Mouse (Mus musculus) naive thymus-derived CD4-positive, alpha-beta T cell, adult 2 months (primary cell): ENCODE measurements at regions not wholly inside any gene's neighbourhood (a gene's known extent, or its start where the extent isn't known, plus 50 kb on each side); places are given as distances from the start of the nearest gene placed in this dataset.

ENCODE experiments used
- DNase-seq: peaks from one replicate; pipeline ENCODE4 v3.0.0-alpha.2; 2011; ENCODE audit warnings: low read depth

DNA sequence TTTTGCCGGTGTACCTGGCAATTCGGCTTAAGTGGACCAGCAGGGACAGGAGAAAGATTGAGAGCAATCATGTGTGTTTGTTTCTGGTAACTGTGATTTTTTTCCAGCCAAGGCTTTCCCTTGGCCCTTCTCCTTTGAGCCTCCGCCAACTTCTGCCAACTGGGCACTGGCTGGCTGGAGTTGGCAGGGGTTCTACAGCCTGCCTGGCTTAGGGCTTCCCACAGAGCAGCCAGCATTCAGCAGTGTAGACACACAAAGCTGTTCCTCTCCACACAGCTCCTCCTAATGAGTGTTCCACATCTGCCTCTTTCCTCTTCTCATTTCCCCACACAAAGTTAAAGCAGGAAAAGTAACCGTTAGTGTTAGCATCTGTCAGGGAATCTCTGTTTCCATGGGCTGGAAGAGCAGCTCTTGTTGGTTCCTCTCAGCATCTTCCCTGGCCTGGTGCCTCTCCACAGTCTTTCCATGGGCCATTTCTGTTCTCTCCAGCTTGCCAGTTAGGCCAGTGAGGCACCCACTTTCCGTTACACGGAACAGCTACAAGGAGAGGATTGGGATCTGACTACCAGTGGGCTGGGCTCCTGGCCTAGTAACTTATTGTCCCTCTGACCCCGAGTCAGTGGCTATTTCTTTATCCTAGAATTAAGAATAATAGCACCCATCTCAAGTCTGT is 68.0 kb upstream of the Rbm24 start:
- DNase-seq: no peak

DNA sequence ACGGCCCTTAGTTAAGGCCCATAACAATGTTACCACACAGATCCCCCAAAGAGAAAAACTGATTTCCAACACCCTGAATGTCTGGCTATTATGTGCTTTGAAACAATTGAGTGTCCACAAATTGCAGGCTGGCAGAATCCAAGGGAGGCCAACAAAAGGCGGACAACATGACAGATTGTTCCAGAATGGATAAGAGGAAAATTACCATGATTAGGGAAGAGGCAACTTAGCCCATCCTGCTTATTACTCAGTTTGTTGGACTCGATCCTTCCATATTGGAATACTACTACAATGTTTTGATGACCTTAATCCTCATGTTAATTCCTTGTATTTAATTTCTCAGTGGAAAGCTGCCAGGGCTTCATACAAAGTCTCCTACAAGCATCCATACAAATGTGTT is 62.9 kb upstream of the Rbm24 start:
- no peak for DNase-seq

DNA sequence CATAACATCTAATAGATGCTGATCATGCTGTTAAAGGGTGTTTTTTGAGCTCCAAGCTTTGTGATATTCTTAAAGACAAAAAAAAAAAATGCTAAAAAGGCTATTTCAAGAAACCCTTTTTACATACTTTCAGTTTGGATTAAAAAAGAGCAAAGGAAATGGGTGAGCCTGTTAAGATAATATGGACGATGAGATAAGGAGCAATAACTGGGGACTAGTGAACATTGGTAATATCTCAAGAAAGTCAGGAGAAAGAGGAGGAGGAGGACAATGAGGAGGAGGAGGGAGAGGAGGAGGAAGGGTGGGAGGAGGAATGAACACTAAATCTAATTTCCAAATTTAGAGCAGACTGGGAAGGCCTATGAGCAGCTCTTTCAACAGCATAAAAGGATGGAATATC is 62.3 kb upstream of the Rbm24 start:
- DNase-seq: no peak

DNA sequence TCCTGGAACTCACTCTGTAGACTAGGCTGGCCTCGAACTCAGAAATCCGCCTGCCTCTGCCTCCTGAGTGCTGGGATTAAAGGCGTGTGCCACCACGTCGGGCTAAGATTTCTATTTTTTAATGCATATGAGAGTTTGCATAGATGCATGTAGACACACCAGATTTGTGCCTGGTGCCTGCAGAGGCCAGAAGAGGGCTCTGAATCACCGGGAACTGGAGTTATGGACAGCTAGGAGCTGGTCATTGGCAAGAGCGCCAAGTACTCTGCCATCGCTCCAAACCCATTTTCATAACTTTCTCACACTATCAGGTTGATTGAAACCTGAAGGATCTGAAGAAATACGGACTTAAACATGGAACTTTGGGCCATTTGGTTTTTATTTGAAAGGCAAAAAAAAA is 61.2 kb upstream of the Rbm24 start:
- no peak for DNase-seq

DNA sequence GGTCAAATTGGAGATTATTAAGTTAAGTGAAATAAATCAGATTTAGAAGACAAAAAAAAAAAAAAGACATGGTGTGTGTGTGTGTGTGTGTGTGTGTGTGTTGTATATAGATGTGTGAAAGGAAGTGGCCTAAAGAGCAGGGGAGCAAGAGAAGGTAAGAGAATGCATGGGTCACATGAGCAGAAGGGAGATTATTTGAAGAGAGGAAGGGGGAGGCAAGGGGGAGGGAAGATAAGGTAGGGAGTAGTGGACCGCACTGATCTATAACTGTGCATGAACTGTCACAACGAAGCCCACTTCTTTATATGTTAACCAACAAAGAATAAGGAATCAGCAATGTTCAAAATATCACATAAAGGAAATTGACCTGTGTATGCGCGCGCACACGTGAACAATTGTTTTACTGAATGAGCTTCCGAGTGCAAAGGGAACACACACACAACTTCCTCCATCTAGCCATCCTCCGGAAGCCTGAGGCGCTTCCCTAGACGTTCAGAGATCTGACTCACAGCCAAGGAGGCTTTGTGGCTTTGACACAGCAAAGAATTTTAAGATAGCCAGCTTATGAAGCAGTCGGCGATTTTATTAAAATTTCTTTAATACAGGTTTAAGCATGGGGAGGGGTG is 57.6 kb upstream of the Rbm24 start:
- DNase-seq: peak; percentile 78

DNA sequence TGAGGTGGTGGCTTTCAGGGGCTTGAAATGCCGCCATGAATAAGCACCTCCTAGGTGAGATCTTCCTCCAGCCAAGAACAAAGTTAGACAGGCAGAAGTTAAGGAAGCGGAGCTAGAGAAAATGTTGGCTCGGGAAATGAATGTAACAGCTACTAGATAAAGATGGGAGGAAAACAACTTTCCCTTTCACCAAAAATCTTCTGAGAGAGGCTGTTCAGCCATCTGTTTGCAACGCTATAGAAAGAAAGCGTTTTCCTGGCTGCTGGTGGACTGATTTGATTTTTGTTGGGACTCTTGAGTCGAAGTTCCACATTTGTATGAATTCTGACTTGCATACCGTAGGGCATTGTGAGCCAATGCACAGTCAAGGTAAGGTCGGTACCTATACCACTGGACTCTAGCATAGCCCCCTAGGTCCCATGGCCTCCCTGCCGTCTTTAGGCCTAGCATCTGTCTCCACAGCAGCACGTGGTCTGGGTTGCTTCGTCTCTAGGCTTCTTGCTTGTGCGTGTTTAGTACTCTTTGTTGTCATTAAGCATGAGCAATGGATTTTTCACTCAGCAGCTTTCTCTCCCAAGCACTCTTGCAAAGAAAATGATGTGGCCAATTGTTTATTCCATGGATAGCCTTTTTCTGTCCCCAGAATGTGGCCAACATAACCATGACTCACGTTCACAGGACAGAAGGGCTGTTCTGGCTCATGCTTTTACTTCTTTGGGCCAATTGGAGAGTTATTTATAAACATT is 54.6 kb upstream of the Rbm24 start:
- no peak for DNase-seq

DNA sequence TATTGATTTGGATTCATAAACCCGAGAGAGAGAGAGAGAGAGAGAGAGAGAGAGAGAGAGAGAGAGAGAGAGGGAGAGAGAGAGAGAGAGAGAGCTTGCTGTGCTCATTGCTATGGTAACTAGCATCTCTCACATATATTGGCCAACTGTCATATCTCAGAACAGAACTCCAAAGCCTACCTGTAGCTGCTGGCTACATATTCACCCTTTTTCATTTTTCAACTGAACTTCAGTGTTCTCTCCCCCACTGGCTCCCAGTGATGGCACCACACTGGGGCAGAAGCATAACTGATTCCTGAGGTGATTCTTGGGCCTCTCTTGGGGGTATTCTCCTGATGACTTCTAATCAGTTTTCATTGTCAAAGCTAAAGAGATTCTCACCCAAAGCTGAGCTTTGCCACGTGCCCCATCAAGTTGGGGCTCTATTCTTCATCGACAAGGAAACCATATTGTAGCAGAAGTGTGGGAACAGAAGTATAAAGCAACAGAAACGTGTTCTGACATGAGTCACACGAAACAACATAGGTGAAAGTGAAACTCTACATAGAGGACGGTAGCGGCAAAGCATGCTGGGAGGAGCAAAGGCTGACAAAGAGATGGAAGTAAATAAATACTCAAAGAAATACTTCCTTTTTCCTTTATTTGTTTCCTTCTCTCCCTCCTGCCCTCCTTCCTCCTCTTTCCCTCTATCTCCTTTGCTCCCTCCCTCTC is 53.9 kb upstream of the Rbm24 start:
- DNase-seq: peak; percentile 63

DNA sequence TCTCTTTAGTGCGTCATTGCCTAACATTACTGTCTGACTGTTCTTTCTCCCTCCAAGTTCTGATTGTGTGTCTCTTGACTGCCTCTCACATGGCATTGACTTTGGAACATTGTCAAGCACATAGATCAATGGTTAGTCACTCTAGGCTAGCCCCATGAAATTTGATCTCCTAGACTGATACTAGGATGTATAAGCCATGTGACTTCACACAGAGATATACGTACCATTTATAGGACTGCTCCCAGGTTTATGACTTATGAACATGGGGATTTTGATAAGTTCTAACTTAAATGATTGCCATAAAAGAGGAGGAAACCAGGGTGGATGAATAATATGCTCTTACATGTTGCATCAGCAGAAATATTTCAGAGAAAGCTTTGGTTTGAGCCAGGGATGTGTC is 52.9 kb upstream of the Rbm24 start:
- DNase-seq: no peak
